ENCODE assay signal across 8 mouse cellular contexts in genomic region chr7:30589435-30590301, GRCm38 (mm10). TPM values are rescaled to one million over a fixed set of nuclear protein-coding genes. Genes with fewer than 3 reads are reported as not detected.
DNase-seq lines count a peak whose midpoint lies in the region; ATAC-seq lines count a peak whose summit lies in the region.

No protein-coding gene starts in this region.

- intact Hi-C loops in left cerebral cortex, postnatal 14 days (cut with DNase I), result loop anchor here (2.0 kb wide), 1 partner anchor 23 kb away; the partner anchor contains the start of gene Upk1a

- peak; percentile 7 for ATAC-seq in inflammation-experienced regulatory T-cells, adult 6 months

- DNase-seq in adrenal gland, adult 8-10 months, result peak; percentile 79
- peak; percentile 80 for DNase-seq in embryo, embryonic 11.5 days (ENCODE audit: low read depth, low spot score)
- DNase-seq in gastrocnemius, postnatal 25 days, result peak; percentile 78
- peak; percentile 70 to 82 for DNase-seq in left cerebral cortex, postnatal 14 days (ENCODE audit: low spot score in 2 of 2)
- DNase-seq in mesoderm, embryonic 11.5 days (ENCODE audit: low read depth, low spot score), result peak; percentile 89
- peak; percentile 96 for DNase-seq in right cerebral cortex, postnatal 4 days
- DNase-seq in yolk sac, embryonic 10.5 days (ENCODE audit: low spot score), result peak; percentile 90

RNA-seq across cellular contexts. Expression of gene Kmt2b, which starts 1.1 kb away (rescaled TPM):
- 10 to 100 TPM; 36.8 to 65.3 (median 57.0) TPM for total RNA-seq in adrenal gland, adult 8-10 months (2022)
- total RNA-seq in gastrocnemius, postnatal 25 days (2021), result 10 to 100 TPM; 12.3 to 14.0 TPM
- polyA plus RNA-seq in inflammation-experienced regulatory T-cells, adult 6 months (2017; shearing (Covaris generic)), result 10 to 100 TPM; 15.7 to 23.0 (median 22.6) TPM
- total RNA-seq in left cerebral cortex, postnatal 14 days (2021), result 10 to 100 TPM; 48.5 to 49.0 TPM

RNA-seq across cellular contexts. Expression of gene Zbtb32, which starts 9.0 kb away (rescaled TPM):
- total RNA-seq in adrenal gland, adult 8-10 months (2022), result 1 to 10 TPM in 1 of 4 experiments, under 1 TPM in 1, not detected in 2; 0.73 to 1.8 TPM
- total RNA-seq in gastrocnemius, postnatal 25 days (2021), result not detected
- polyA plus RNA-seq in inflammation-experienced regulatory T-cells, adult 6 months (2017; shearing (Covaris generic)), result 10 to 100 TPM; 11.7 to 28.7 (median 11.9) TPM
- total RNA-seq in left cerebral cortex, postnatal 14 days (2021), result not detected

RNA-seq across cellular contexts. Expression of gene Upk1a, which starts 23.0 kb away (rescaled TPM):
- under 1 TPM in 3 of 4 experiments, not detected in 1; 0.27 to 0.34 (median 0.31) TPM for total RNA-seq in adrenal gland, adult 8-10 months (2022)
- not detected for total RNA-seq in gastrocnemius, postnatal 25 days (2021)
- polyA plus RNA-seq in inflammation-experienced regulatory T-cells, adult 6 months (2017; shearing (Covaris generic)), result 1 to 10 TPM in 2 of 3 experiments, under 1 TPM in 1; 0.47 to 3.1 (median 1.5) TPM
- total RNA-seq in left cerebral cortex, postnatal 14 days (2021), result under 1 TPM; 0.32 to 0.48 TPM

RNA-seq across cellular contexts. Expression of gene Igflr1, which starts 24.4 kb away (rescaled TPM):
- 1 to 10 TPM; 2.1 to 7.9 (median 3.6) TPM for total RNA-seq in adrenal gland, adult 8-10 months (2022)
- total RNA-seq in gastrocnemius, postnatal 25 days (2021), result under 1 TPM; 0.46 to 0.75 TPM
- 100 to 1,000 TPM; 118 to 196 (median 157) TPM for polyA plus RNA-seq in inflammation-experienced regulatory T-cells, adult 6 months (2017; shearing (Covaris generic))
- total RNA-seq in left cerebral cortex, postnatal 14 days (2021), result 1 to 10 TPM; 1.1 to 1.6 TPM

RNA-seq across cellular contexts. Expression of gene Psenen, which starts 26.2 kb away (rescaled TPM):
- total RNA-seq in adrenal gland, adult 8-10 months (2022), result 100 to 1,000 TPM; 146 to 179 (median 164) TPM
- total RNA-seq in gastrocnemius, postnatal 25 days (2021), result 10 to 100 TPM; 91.2 to 92.1 TPM
- 100 to 1,000 TPM; 271 to 363 (median 299) TPM for polyA plus RNA-seq in inflammation-experienced regulatory T-cells, adult 6 months (2017; shearing (Covaris generic))
- total RNA-seq in left cerebral cortex, postnatal 14 days (2021), result 10 to 100 TPM; 81.0 to 81.3 TPM

Comparison
In these comparisons a context has a peak if more than half of its experiments do, and no peak if none do; other contexts are left out.
1. Peak in every context shown above with its lines: DNase-seq and ATAC-seq.